Mouse (Mus musculus) liver, embryonic 11.5 days (tissue): ENCODE results near the gene Oas1a. TPM values are rescaled to one million over a fixed set of nuclear protein-coding genes. Genes with fewer than 3 reads are reported as not detected.
"Not testable (repeated sequence)": the region's sequence is repeated elsewhere in the genome, so short reads cannot be mapped to it uniquely, and the experiment has no call there.

Experiments
- ATAC-seq: fragments of 200-750 bp; cut with Nextera tagmentation; replicated peaks from 2 replicates; pipeline ENCODE4 v1.8.0; 2017; ENCODE audit warnings: moderate number of reproducible peaks, mild to moderate bottlenecking, moderate TSS enrichment, moderate library complexity; ENCODE audit not compliant: low FRiP score
- DNase-seq: peaks from one replicate; pipeline ENCODE4 v3.0.0-alpha.2; 2017; ENCODE audit warnings: low spot score
- H3K27ac ChIP-seq: fragments of 300-500 bp; sonication (generic); 2 replicates; pipeline ENCODE4 v1.5.1; 2014; ENCODE audit warnings: mild to moderate bottlenecking, low read depth, low read length, control low read depth
- H3K27me3 ChIP-seq: fragments of 300-500 bp; sonication (generic); replicated peaks from 2 replicates; pipeline ENCODE4 v1.6.1; 2014; ENCODE audit warnings: low read length, mixed read lengths; ENCODE audit not compliant: control insufficient read depth, insufficient read depth
- H3K36me3 ChIP-seq: fragments of 300-500 bp; sonication (generic); 2 replicates; pipeline ENCODE4 v1.6.1; 2014; ENCODE audit warnings: mild to moderate bottlenecking, low read length, moderate library complexity, mixed read lengths; ENCODE audit not compliant: control insufficient read depth, insufficient read depth
- H3K4me1 ChIP-seq: fragments of 300-500 bp; sonication (generic); replicated peaks from 2 replicates; pipeline ENCODE4 v1.6.1; 2014; ENCODE audit warnings: low read length, mixed read lengths; ENCODE audit not compliant: control insufficient read depth, insufficient read depth
- H3K4me2 ChIP-seq: fragments of 300-500 bp; sonication (generic); 2 replicates; pipeline ENCODE4 v1.6.1; 2014; ENCODE audit warnings: mild to moderate bottlenecking, control low read depth, moderate library complexity
- H3K4me3 ChIP-seq: fragments of 300-500 bp; sonication (generic); 2 replicates; pipeline ENCODE4 v1.5.1; 2014; ENCODE audit warnings: low read depth, low read length, control low read depth
- H3K9ac ChIP-seq: fragments of 300-500 bp; sonication (generic); 2 replicates; pipeline ENCODE4 v1.6.1; 2014; ENCODE audit warnings: low read depth, low read length, control low read depth
- H3K9me3 ChIP-seq: fragments of 300-500 bp; sonication (generic); 2 replicates; pipeline ENCODE4 v1.6.1; 2016; ENCODE audit warnings: low read length, inconsistent platforms, mixed read lengths; ENCODE audit not compliant: control insufficient read depth
- WGBS: fragments of 180-500 bp; shearing (Covaris S2); extraction: QIAGEN DNeasy Blood & Tissue Kit; methylation state at CpG from one replicate; pipeline ENCODE4 v1.1.7; 2014; 5-methylcytosine and 5-hydroxymethylcytosine counted together
- polyA plus RNA-seq: library from polyadenylated mRNA; unstranded; fragments of >200 nt; fragmentation: Nextera tagmentation; extraction: Ambion mirVana; gene quantifications from 2 replicates; pipeline ENCODE4 v1.2.1, GENCODE M21; 2014

The Oas1a gene
- polyA plus RNA-seq, 1 experiment from 2014 or later: 1.6 TPM

DNA sequence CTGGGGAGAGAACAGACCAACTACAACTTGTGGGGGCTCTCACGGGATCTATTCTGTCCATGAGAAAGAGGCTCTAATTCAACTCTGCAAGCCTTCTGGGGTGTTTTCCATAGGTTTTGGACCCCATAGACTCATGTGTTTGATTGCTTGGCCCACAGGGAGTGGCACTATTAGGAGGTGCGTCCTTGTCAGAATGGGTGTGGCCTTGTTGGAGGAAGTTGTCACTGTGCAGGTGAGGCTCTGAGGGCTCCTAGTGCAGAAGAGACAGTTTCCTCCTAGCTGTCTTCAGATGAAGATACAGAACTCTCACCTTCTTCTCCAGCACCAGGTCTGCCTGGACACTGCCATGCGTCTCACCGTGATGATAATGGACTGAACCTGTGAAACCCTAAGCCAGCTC lies 17.2 kb upstream of the Oas1a start:
- H3K4me1 ChIP-seq, H3K9me3 ChIP-seq, H3K27ac ChIP-seq, H3K9ac ChIP-seq, H3K4me3 ChIP-seq, H3K4me2 ChIP-seq, H3K36me3 ChIP-seq, DNase-seq, ATAC-seq, H3K27me3 ChIP-seq: not testable (repeated sequence)
- 81% methylated on average over 4 of the region's 4 CpGs for WGBS

DNA sequence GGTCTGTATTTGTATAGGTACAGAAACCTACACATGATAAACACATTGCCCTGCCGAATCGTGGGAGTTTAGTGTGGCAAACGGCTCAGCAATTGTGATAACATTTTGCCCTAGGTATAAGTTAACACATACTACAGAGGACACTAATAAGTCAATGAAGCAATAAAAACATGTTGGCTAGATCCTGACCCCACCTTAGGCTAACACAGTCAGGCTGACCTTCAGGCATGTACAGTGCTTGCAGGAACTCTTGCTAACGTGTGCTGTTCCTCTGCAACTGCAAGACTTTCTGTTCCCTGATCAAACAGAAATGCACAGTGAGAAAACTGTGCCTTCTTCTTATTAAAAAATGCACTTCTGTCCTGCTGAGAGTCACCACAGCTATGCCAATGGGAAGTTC lies 16.6 kb upstream of the Oas1a start:
- Histone ChIP-seq H3K9me3 (no peaks in the 10 kb centered on the region), H3K36me3 (no peaks in the 10 kb centered on the region), H3K4me1 (no peaks in the 10 kb centered on the region), H3K27ac (no peak overlapping the region), H3K9ac (no peak overlapping the region), H3K4me2 (no peak overlapping the region), H3K27me3 (no peaks in the 10 kb centered on the region), H3K4me3 (no peak overlapping the region)
- WGBS: 73% methylated on average over 4 of the region's 4 CpGs
- ATAC-seq (no peak), DNase-seq (no peak)

DNA sequence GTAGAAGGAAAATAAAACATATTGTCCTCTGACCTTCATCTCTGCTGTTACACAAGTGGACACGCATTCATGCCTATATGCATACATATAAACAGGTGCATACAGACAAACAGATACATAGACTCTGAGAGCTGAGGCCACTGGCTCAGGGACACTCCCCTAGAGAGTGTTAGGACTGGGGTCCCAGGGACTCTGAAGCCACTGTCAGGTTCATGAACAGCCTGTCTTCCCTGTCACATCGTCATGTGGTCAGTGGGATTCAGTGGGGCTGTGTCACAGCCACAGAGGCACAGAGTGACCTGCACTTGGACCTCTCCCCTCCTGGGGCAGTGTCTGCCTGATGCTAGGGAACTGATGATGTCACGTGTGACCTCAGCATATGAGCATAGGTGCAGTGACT lies 13.0 kb upstream of the Oas1a start:
- Histone ChIP-seq H3K9ac (no peak overlapping the region), H3K27ac (no peak overlapping the region), H3K36me3 (no peaks in the 10 kb centered on the region), H3K4me3 (no peak overlapping the region), H3K4me1 (no peaks in the 10 kb centered on the region), H3K9me3 (no peaks in the 10 kb centered on the region), H3K4me2 (no peak overlapping the region), H3K27me3 (no peaks in the 10 kb centered on the region)
- ATAC-seq (no peak), DNase-seq (no peak)
- 65% methylated on average over 3 of the region's 3 CpGs for WGBS

DNA sequence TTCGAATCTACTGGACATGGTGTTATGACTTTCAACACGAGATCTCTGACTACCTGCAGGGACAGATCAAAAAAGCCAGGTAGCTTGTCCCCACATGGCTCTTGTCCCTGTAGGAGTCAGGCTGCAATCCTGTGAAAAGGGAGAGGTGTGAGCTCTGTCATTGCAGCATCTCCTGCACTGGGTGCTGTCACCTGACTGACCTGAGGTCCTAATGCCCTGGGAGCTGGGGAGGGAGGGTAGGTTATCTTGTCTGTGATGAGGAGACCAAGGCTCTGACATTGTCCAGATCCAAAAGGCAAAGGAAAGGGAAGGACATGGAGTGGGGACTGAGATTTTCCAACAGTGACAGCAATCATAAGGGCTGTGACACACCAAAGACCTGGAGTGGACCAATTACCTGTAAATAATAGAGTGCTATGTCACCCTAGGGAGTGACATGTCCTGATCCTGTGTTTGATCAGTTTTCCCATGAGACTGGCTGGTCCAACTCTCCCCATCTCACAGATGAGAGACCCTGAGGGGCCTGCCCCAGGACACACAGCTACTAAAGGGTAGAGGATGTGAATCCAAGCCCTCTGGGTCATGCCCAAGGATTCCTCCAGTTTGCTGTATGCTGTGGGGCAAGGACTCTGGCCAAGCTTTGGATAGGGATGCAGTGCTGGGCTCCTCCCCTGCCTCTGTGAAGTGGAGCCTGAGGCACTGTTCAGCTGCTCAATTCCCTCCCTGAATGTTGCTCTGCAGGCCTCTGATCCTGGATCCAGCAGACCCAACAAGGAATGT lies 12.0 kb upstream of the Oas1a start:
- ATAC-seq, H3K4me2 ChIP-seq: not testable (repeated sequence)

DNA sequence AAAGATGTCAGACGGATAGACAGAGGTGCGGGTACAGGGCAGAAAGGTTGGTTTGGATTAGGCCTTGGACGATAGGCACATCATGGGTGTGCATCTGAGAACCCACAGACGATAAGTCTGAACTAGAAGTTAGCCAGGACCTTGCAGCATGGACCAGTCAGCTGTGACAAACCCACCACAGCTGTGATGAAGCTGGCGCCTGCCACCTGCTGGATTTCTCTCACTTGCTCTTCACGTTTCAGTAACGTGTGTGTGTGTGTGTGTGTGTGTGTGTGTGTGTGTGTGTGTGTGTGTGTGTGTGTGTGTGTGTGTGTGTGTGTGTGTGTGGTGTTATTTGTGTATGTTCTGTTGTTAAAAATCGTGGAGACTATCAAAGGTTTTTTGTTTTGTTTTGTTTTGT lies 6.9 kb upstream of the Oas1a start, which contains the start of gene Oas1d:
TSS of gene Oas1d (plus strand) at position 333 of the 400 bp plus-strand sequence.
- not testable (repeated sequence) for H3K27me3 ChIP-seq, H3K4me1 ChIP-seq, H3K9ac ChIP-seq, H3K4me2 ChIP-seq, H3K27ac ChIP-seq, H3K9me3 ChIP-seq, ATAC-seq, H3K36me3 ChIP-seq, DNase-seq, H3K4me3 ChIP-seq
- 54% methylated on average over 8 of the region's 8 CpGs for WGBS

More for the DNA sequence above, 12.0 kb upstream of the Oas1a start:
- not testable (repeated sequence) for H3K9me3 ChIP-seq, H3K4me3 ChIP-seq, H3K36me3 ChIP-seq, H3K9ac ChIP-seq, H3K27me3 ChIP-seq, DNase-seq, H3K27ac ChIP-seq, H3K4me1 ChIP-seq
- WGBS: 54% methylated on average over 2 of the region's 2 CpGs

DNA sequence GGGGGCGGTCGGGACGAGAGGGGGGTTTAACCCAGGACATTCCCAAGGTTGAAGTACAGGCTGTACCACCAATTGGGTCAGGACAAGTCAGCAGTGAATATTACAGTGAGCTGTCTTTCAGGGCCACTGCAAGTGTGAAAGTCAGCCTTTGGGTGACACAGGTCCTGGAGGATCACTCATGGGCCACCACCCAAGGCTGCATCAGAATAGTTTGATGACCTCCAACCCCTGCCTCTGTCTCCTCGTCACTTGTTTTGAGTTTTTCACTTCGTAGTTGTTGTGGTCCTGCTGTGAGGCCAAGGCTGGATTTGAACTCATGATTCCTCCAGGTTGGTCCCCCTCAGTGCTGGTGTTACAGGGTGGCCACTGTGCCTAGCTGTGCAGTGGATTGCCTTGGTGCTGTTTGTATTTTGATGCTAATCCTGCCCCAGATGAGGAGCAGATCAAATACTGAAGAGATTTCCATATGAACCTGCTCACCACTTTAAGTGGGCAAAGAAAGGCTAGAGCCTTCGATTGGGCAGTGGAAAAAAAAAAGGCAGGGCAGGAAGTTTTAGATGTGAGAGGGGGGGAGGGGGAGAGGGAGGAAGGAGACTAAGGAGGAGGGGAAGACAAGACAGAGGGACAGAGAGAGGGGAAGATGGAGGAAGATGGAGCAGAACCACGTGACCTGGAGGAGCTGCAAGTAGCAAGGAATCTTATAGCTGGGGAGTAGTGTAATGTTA lies 1.0 kb upstream of the Oas1a start:
- H3K9ac ChIP-seq: no peak overlapping the region
- no peak overlapping the region for H3K4me3 ChIP-seq
- no peak overlapping the region for H3K4me2 ChIP-seq
- no peaks in the 10 kb centered on the region for H3K4me1 ChIP-seq
- no peak overlapping the region for H3K27ac ChIP-seq
- 43% methylated on average over 7 of the region's 7 CpGs for WGBS
- H3K27me3 ChIP-seq: no peaks in the 10 kb centered on the region
- ATAC-seq (no peak), DNase-seq (no peak)
- no peaks in the 10 kb centered on the region for H3K9me3 ChIP-seq
- no peaks in the 10 kb centered on the region for H3K36me3 ChIP-seq

DNA sequence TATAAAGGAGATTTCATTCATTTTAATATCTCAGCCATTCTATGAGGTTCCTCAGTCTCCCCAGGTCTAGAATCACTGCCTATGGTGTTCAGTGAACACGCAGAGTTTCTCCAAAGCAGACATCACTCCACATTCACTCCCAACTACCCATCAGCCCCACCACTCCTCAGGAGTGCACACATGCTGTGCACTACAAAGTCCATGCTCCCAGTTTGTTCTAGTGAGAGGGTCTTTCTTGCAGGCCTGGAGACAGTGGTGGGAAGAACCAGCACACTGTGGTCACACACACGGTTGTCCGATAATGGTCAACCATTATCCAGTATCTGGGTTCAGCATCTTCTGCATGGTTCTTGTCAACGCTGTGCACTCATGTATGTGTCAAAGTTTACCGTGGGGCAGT lies 5.3 kb downstream of the Oas1a start:
- 82% methylated on average over 5 of the region's 5 CpGs for WGBS
- no peak for DNase-seq
- H3K27me3 ChIP-seq: no peaks in the 10 kb centered on the region

DNA sequence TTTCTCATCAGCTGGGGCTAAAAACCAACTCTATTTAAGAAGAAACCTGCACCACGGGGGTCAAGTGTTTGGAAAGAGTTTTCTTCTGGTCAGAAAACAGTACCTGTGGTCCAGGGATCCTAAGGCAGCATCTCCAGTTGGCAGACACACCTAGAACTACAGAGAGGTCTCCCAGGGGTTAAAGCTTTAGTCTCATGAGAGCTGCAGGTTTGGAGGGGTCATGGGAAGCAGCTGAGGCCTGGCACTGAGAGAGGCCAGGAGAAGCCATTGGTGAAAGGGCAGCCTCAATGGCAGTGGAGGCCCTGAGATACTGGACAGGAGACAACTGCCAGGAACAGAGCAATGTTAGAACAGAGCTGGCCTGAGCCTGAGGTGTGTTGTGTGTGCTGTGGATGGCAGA lies 6.7 kb downstream of the Oas1a start:
- no peak overlapping the region for H3K4me2 ChIP-seq
- DNase-seq: no peak
- H3K27me3 ChIP-seq: no peaks in the 10 kb centered on the region
- H3K9me3 ChIP-seq: no peaks in the 10 kb centered on the region
- no peak overlapping the region for H3K4me3 ChIP-seq
- H3K4me1 ChIP-seq: no peaks in the 10 kb centered on the region
- WGBS: 41% methylated on average over 1 of the region's 1 CpGs
- no peak overlapping the region for H3K27ac ChIP-seq
- H3K36me3 ChIP-seq: no peaks in the 10 kb centered on the region
- no peak overlapping the region for H3K9ac ChIP-seq
- no peak for ATAC-seq

More for the DNA sequence above, 5.3 kb downstream of the Oas1a start:
- Histone ChIP-seq H3K9me3 (no peaks in the 10 kb centered on the region), H3K9ac (no peak overlapping the region), H3K4me1 (no peaks in the 10 kb centered on the region), H3K4me3 (no peak overlapping the region), H3K4me2 (no peak overlapping the region), H3K36me3 (no peaks in the 10 kb centered on the region), H3K27ac (no peak overlapping the region)
- no peak for ATAC-seq

DNA sequence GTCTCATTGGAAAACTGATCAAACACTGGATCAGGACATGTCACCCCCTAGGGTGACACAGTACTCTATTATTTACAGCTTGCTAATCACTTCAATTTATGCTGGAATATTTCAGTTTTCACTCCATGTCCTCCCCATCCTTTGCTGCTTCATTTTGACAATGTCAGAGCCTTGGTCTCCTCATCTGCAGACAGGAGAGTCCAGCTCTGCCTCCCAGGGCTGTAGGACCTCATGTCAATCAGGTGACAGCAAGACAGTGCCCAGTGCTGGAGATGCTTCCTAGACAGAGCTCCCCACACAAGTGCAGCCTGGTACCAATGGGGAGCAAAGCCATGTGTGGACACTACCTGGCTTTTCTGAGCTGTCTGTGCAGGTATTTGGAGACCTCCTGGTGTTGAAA lies 8.6 kb downstream of the Oas1a start:
- H3K9me3 ChIP-seq: no peaks in the 10 kb centered on the region
- no peak overlapping the region for H3K9ac ChIP-seq
- DNase-seq (no peak), ATAC-seq (no peak)
- H3K27me3 ChIP-seq: no peaks in the 10 kb centered on the region
- H3K4me3 ChIP-seq: no peak overlapping the region
- H3K4me2 ChIP-seq: no peak overlapping the region
- no peak overlapping the region for H3K27ac ChIP-seq
- H3K4me1 ChIP-seq: no peaks in the 10 kb centered on the region
- no peaks in the 10 kb centered on the region for H3K36me3 ChIP-seq
